Mouse (Mus musculus) stomach, embryonic 15.5 days (tissue): Measurements from ENCODE around the gene Ccdc54. TPM values are rescaled to one million over a fixed set of nuclear protein-coding genes. Genes with fewer than 3 reads are reported as not detected.

ENCODE experiments used
- polyA plus RNA-seq: library from polyadenylated mRNA; unstranded; fragments of >200 nt; fragmentation: Nextera tagmentation; extraction: Ambion mirVana; gene quantifications from 2 replicates; pipeline ENCODE4 v1.2.1, GENCODE M21; 2015

Ccdc54 gene
- polyA plus RNA-seq, 1 experiment from 2014 or later: not detected

Other genes starting within 250 kb of the Ccdc54 start
- gene Bbx, start 158.8 kb downstream of the Ccdc54 start, polyA plus RNA-seq: 41.8 and 43.2 TPM in 2 replicates